Mouse (Mus musculus) liver, adult (tissue): ENCODE results near the gene Ift52.

Experiments
- GATA4 ChIP-seq: IDR thresholded peaks from 2 replicates; pipeline ENCODE4 v1.6.1; 2014; ENCODE audit warnings: mild to moderate bottlenecking, low read length; ENCODE audit not compliant: insufficient replicate concordance

The Ift52 gene

GRCm38 (mm10) chr2:163087728-163088127 is 70.6 kb downstream of the Ift52 start, which contains the start of gene Gtsf1l:
TSS of gene Gtsf1l (minus strand) at chr2:163087855.
- TF ChIP-seq GATA4, result no peak

DNA sequence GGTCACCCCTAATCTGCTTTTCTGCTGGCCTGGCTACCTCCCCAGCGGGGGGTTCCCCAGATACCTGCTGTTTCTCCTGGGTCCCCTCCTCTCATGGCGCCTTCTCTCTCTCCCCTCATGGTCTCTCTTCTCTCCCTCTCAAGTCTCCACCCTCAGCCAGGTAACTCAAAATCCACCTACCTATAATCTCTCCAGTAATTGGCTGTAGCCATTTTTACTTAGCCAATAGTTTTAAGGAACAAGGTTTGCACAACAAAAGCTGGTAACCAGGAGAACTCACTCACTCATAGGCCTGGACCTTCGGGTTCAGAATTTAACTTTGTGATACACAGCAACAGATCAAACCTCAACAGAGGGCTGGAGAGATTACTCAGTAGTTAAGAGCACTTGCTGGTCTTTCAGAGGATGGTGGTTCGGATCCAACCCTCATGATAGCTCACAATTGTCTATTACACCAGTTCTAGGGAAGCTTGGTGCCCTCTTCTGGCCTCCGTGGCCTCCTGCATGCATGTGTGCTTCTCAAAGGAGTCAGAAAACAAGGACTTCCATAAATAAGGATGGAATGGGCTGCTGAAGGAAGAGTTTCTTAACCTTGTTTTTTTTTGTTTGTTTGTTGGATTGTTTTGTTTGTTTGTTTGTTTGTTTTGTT is 72.4 kb downstream of the Ift52 start:
- TF ChIP-seq GATA4, result no peak

- TF ChIP-seq GATA4, result no peak
Measured at GRCm38 (mm10) chr2:163094909-163095308, 77.8 kb downstream of the Ift52 start.
